7 mouse cellular contexts compared by ENCODE assay signal in genomic region chr11:82914711-82915352, GRCm38 (mm10). TPM values are rescaled to one million over a fixed set of nuclear protein-coding genes. Genes with fewer than 3 reads are reported as not detected.
DNase-seq lines count a peak whose midpoint lies in the region; ATAC-seq lines count a peak whose summit lies in the region.

No protein-coding gene starts in this region.

- DNase-seq in cerebellum, postnatal 25 days, result peak; percentile 84 to 89
- peak; percentile 34 to 38 for DNase-seq in gastrocnemius, adult 8-10 months (ENCODE audit: low spot score in 2 of 2)
- peak; percentile 70 for DNase-seq in hindlimb bud, embryonic 11.5 days (ENCODE audit: extremely low spot score, low read depth, low spot score)
- DNase-seq in left cerebral cortex, postnatal 10 days (ENCODE audit: extremely low spot score in 1 of 2, low spot score in 2 of 2), result peak; percentile 71 to 77
- DNase-seq in right cerebral cortex, postnatal 25 days, result peak; percentile 53

- peak; percentile 61 for ATAC-seq in activated CD4-positive, CD25-positive, alpha-beta regulatory T cell, adult 4 months
- peak; percentile 90 for ATAC-seq in megakaryocyte progenitor cell, adult 5-6 weeks (replicated peaks; ENCODE audit: poor library complexity)

- intact Hi-C loops in left cerebral cortex, postnatal 10 days (cut with DNase I), result loop anchor here (1.0 to 10.0 kb wide), 3 partner anchors 42 to 350 kb away; no protein-coding TSS in a partner anchor

RNA-seq across cellular contexts. Expression of gene Unc45b, which starts 4.5 kb away (rescaled TPM):
- not detected for polyA plus RNA-seq in activated CD4-positive, CD25-positive, alpha-beta regulatory T cell, adult 4 months (2017; shearing (Covaris generic))
- total RNA-seq in gastrocnemius, adult 8-10 months (2022), result 100 to 1,000 TPM; 184 to 219 (median 203) TPM
- 1 to 10 TPM; 3.3 to 5.1 TPM for total RNA-seq in left cerebral cortex, postnatal 10 days (2021)
- 0.05 and 0.07 TPM in 2 replicates for total RNA-seq in megakaryocyte progenitor cell, adult 5-6 weeks (2015)
- not detected in 2 replicates for total RNA-seq in megakaryocyte progenitor cell, adult 5-6 weeks (2017)

RNA-seq across cellular contexts. Expression of gene Nle1, which starts 6.6 kb away (rescaled TPM):
- polyA plus RNA-seq in activated CD4-positive, CD25-positive, alpha-beta regulatory T cell, adult 4 months (2017; shearing (Covaris generic)), result 10 to 100 TPM; 34.6 to 37.7 TPM
- total RNA-seq in gastrocnemius, adult 8-10 months (2022), result 10 to 100 TPM in 3 of 4 experiments, 1 to 10 TPM in 1; 9.0 to 12.9 (median 10.9) TPM
- total RNA-seq in left cerebral cortex, postnatal 10 days (2021), result 10 to 100 TPM; 37.1 to 41.2 TPM
- total RNA-seq in megakaryocyte progenitor cell, adult 5-6 weeks (2015), result 21.1 and 27.4 TPM in 2 replicates
- 20.3 and 27.2 TPM in 2 replicates for total RNA-seq in megakaryocyte progenitor cell, adult 5-6 weeks (2017)

RNA-seq across cellular contexts. Expression of gene Fndc8, which starts 22.9 kb away (rescaled TPM):
- under 1 TPM in 1 of 2 experiments, not detected in 1; 0.25 TPM for polyA plus RNA-seq in activated CD4-positive, CD25-positive, alpha-beta regulatory T cell, adult 4 months (2017; shearing (Covaris generic))
- not detected for total RNA-seq in gastrocnemius, adult 8-10 months (2022)
- total RNA-seq in left cerebral cortex, postnatal 10 days (2021), result not detected
- not detected in 2 replicates for total RNA-seq in megakaryocyte progenitor cell, adult 5-6 weeks (2015)
- total RNA-seq in megakaryocyte progenitor cell, adult 5-6 weeks (2017), result not detected in 2 replicates

RNA-seq across cellular contexts. Expression of gene Rad51d, which starts 24.4 kb away (rescaled TPM):
- polyA plus RNA-seq in activated CD4-positive, CD25-positive, alpha-beta regulatory T cell, adult 4 months (2017; shearing (Covaris generic)), result 10 to 100 TPM; 21.4 to 28.1 TPM
- total RNA-seq in gastrocnemius, adult 8-10 months (2022), result 1 to 10 TPM; 3.1 to 4.1 (median 3.6) TPM
- 10 to 100 TPM; 11.1 to 11.3 TPM for total RNA-seq in left cerebral cortex, postnatal 10 days (2021)
- total RNA-seq in megakaryocyte progenitor cell, adult 5-6 weeks (2015), result 14.7 and 15.6 TPM in 2 replicates
- 9.8 and 10.6 TPM in 2 replicates for total RNA-seq in megakaryocyte progenitor cell, adult 5-6 weeks (2017)

RNA-seq across cellular contexts. Expression of gene Slfn5, which starts 36.3 kb away (rescaled TPM):
- 10 to 100 TPM; 28.0 to 37.3 TPM for polyA plus RNA-seq in activated CD4-positive, CD25-positive, alpha-beta regulatory T cell, adult 4 months (2017; shearing (Covaris generic))
- 10 to 100 TPM; 10.1 to 16.3 (median 12.4) TPM for total RNA-seq in gastrocnemius, adult 8-10 months (2022)
- 1 to 10 TPM; 3.9 to 4.3 TPM for total RNA-seq in left cerebral cortex, postnatal 10 days (2021)
- 1.4 and 1.5 TPM in 2 replicates for total RNA-seq in megakaryocyte progenitor cell, adult 5-6 weeks (2015)
- 1.7 and 2.8 TPM in 2 replicates for total RNA-seq in megakaryocyte progenitor cell, adult 5-6 weeks (2017)

Comparison
In these comparisons a context has a peak if more than half of its experiments do, and no peak if none do; other contexts are left out.
1. Peak in every context shown above with its lines: DNase-seq and ATAC-seq.
2. DNase-seq: peak in every context shown above with its lines; median percentile 86 in cerebellum, postnatal 25 days; 74 in left cerebral cortex, postnatal 10 days; 70 in hindlimb bud, embryonic 11.5 days; 53 in right cerebral cortex, postnatal 25 days; 36 in gastrocnemius, adult 8-10 months.
3. RNA of gene Unc45b, which starts 4.5 kb away (total RNA-seq): 184 to 219 TPM in gastrocnemius, adult 8-10 months; 3.3 to 5.1 TPM in left cerebral cortex, postnatal 10 days and 0.05 to 0.07 TPM in megakaryocyte progenitor cell, adult 5-6 weeks; every median in the first group is over 10 times any median in the second.